Mouse (Mus musculus) left cerebral cortex, postnatal 36 days (tissue): Measurements from ENCODE around the gene Neurl1a. TPM values are rescaled to one million over a fixed set of nuclear protein-coding genes. Genes with fewer than 3 reads are reported as not detected.
A peak's percentile ranks its signal among the peaks of the same experiment; 100 is the strongest.
"Not testable (repeated sequence)": the region's sequence is repeated elsewhere in the genome, so short reads cannot be mapped to it uniquely, and the experiment has no call there.

Source experiments
- DNase-seq, 2 experiments: peaks; one replicate each; pipeline ENCODE4 v3.0.0; 2021 to 2022; ENCODE audit warnings: low spot score in 2 of 2, mixed read lengths in 1 of 2
- intact Hi-C: fragments of 180-260 bp; cut with DNase I; formaldehyde crosslinking; loops from one replicate; pipeline ENCODE4 v1.15.1; 2025
- total RNA-seq, 2 experiments: library from RNA; stranded (reverse); gene quantifications; 2 replicates each; pipeline ENCODE4 v1.2.3; 2021

Gene Neurl1a
- 100 to 1,000 TPM; 201 to 207 TPM for total RNA-seq

DNA sequence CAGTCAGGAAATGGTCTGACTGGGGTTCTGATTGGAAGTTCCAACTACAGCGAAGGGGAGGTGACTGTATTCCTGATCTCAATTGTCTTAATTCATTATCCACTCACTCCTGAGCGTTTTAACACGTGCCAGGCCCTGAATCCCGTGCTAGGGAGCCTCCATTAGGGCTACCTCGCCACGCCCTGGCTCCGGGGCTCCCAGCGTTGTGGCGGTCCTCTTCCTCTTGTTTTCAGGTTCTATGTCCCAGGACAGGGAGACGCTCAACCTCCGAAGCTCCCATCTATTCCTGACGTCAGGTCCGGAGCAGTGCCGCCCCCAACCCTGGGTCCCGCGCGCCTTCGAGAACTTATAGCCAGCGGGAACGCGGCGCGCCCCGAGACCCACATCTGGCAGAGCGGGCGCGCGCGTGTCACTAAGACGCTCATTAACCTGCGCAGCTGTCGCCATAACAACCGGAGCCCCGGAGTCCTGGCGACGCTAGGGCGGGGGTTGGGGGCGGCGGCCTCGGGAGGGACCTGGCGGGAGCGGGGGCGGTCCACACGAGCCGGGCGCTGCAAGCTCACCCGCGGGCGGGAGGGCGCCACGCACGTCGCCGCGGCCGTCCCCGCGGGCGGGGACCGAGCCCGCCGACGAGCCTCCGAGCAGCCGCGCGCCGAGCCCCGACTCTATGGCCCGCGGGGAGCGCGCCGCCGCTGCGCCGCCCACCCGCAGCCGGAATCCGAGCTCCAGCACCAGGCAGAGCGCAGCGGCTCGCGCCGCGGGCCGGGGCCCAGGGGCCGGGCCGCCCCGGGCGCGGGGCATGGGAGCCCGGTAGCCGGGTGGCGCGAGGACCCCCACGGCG, at the start of gene Neurl1a:
Gene Neurl1a, plus strand, starts transcription at position 390 of the 841 bp plus-strand sequence.
- intact Hi-C loops = loop anchor here (2.0 to 5.0 kb wide), 2 partner anchors 44 to 80 kb away; no protein-coding TSS in a partner anchor
- peak; percentile 73 to 78 for DNase-seq

DNA sequence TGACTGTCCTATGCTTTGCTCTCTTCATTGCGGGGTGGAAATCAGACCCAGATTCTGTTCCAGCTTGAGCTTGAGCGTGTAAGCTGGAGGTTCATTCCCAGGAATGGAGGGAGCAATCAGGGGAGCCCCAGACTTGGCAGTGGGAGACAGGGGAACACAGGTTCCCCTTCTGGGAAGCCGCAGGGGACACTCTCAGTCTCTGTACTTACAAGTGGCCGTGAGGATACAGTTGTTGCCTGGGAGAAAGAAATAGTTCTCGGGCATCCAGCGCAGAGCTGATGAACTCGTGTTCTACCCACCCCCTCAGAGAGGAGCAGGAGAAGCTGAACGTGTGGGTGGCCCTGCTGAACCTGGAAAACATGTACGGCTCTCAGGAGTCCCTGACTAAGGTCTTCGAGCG, 49.8 kb upstream of the Neurl1a start:
- intact Hi-C loops = no loop called here
- no peak for DNase-seq

DNA sequence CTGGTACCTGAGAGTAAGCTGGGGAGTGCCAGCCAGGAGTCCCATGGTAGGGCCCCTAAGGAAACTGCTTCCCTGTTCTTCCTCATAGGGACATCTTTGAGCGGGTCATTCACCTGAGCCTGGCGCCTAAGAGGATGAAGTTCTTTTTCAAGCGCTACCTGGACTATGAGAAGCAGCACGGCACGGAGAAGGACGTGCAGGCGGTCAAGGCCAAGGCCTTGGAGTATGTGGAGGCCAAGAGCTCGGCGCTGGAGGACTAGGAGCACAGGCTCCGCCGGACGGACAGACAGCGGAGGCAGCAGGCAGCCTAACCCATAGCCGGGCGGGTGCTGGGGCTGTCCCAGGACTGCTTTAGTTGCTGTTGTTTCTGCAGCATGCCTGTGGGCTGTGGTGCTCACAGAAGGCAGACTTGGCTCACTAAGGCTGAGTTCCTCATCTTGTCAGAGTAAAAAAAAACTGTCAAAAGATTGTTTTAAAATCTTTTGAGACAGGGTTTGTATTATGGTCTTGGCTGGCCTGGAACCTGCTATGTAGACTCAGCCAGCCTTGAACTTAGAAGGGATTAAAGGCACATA, 48.0 kb upstream of the Neurl1a start:
- DNase-seq = no peak
- intact Hi-C loops = no loop called here

DNA sequence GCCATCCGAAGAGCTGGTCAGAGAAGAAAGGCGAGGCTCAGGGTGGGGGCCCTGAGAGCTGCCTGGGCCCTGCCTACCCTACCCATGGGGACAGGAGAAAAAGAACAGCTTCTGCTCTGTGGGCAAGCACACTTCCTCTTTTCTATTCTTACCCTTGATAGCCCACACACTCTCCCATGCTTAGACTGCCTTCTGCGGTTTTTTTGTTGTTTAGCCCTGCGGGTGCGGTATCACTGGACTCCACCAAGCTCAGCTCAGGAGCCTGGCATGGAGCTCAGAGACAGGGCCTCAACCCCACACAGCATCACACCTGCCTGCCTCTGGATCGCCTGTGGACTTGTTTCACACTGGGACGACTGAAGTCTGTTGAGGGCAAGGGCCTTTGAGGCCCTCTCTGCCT, 45.5 kb upstream of the Neurl1a start:
- intact Hi-C loops = no loop called here
- DNase-seq = peak in 1 of 2 experiments; percentile 54

DNA sequence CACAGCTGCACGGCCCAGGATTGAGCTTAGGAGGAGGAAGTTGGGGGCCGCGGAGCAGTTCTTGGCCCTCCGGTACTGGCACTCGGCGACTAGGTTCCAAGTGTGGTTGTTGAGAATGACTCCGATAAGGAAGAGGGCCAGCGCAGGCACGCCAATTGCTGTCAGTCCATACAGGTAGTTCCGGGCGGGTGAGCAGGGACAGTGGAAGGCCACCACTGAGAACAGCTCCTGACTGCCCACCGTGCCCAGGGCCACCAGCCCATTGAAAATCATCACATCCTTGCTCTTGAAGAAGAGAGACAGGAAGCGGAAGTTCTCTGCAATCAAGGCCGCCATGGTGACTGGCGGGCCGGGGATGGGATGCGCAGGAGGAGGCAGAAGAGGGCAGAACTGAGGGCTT, 43.1 kb upstream of the Neurl1a start:
- no peak for DNase-seq
- intact Hi-C loops = no loop called here

DNA sequence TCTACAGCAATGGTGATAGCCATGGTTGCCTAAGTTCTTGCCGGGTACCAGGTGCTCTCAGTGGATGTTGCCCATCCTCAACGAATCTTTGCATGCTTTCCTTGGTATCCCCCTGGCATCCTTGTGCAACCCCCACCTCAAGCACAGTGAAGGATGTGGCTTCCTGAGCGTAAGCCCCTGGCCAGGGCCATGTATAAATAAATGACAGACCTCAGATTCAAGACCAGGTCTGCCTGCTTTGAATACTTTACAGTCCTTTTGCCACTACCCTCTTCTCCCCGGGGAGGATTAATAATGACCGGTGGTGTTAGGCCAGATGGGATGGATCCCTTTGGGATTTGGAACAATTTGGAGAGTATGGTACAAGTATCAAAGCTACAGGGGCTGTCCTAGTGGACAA, 42.5 kb upstream of the Neurl1a start:
- intact Hi-C loops = loop anchor here (2.0 kb wide), 1 partner anchor 25 kb away; no protein-coding TSS in a partner anchor
- no peak for DNase-seq

DNA sequence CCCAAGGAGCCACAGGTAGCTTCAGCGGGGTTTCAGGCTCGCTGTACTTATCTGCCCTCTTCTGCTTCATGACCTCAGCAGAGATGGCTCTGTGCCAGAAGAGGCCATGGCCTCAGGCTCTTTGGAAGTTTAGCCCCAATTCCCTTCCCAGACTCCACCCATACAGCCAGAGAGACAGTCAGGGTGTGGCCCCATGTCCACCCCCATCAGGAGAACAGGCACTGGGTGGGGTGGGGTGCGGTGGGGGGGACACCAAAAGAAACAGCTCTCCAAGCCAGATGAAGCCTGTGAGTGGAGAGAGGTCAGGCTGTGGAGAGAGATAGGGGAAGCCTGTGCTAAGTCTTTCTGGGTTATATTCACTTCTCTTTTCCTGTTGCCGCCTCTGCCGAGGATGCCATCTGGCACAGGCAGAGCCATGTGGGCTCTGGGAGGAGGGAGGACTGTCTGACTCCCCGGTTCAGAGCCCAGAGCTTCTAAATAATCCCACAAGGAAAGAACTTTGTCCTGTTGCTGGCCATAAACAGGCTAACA, 41.5 kb upstream of the Neurl1a start:
- DNase-seq = peak; percentile 49 to 70
- intact Hi-C loops = loop anchor here (2.0 kb wide), 1 partner anchor 24 kb away; no protein-coding TSS in a partner anchor

DNA sequence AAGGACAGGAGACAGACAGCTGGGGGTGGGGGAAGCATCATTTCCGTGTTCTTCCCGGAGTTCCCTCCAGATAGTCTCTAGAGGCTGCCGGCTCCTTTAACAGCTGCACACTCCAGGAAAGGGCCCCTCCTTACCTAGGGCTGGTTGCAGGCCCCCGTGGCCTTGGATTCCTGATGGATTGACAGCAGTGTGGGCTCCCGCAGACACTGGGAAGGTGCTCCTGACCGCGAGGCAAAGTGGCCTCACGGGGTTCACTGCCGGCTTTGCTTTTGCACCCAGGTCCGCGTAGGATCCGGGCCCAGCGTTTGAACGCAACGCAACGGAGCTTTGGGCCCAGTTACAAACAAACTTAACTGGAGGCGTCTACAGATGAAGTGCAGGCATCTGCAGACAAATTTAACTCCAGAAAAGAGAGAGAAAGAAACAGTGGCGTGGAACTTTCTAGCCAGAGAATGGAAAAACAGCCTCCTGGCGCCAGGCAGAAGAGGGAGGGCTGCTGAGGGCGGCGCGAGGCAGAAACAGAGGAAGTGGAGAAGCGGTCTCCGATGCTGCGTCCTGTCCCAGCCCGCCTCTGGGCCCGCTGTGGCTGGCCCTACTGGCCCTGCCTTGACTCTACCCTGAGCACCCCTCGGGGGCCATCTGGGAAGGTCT, 40.7 kb upstream of the Neurl1a start, which contains the start of gene Calhm2:
Gene Calhm2, minus strand, starts transcription at position 524 of the 651 bp plus-strand sequence.
- intact Hi-C loops = loop anchor here (2.0 kb wide), 1 partner anchor 23 kb away; no protein-coding TSS in a partner anchor
- DNase-seq = peak; percentile 70 to 72

DNA sequence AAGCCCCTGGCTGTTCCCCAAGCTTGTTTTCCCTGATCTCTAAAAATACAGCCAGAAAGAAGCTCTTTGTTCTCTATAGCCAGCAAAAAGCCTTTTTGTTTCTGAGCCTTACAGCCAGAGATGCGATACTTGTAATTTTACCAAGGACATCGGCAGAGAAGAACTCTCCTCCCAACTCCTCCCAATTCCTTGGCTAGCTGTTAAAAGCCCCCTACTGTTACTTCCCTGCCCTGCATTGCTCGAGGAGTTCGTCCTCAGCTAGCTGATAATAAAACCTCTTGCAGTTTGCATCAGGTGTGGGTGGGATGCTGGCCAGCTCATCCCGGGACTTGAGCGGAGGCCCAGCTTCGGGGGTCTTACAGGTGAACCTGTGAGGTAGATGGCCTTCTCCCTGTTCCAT, 39.0 kb upstream of the Neurl1a start:
- intact Hi-C loops = not testable (repeated sequence)

DNA sequence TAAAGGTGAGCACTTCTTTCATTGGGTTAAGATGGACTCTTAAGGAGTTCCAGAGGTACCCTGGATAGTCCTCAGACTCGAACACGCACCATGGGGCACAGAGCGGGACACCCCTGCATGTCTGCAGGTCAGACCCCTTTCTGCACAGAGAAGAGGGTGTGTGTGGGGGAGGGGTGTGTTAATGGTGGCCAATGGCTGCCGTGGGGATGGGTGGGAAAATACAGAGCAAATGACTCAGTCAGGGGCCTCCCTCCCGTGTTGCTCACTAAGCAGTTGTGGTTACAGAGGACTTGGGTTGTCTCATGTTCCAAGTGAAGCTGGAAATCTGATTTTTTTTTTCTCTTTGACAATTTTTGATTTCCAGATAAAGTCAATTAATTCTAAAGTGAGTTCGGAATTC, 36.2 kb upstream of the Neurl1a start:
- intact Hi-C loops = no loop called here
- DNase-seq = no peak

More for the DNA sequence above, 39.0 kb upstream of the Neurl1a start:
- not testable (repeated sequence) for DNase-seq

DNA sequence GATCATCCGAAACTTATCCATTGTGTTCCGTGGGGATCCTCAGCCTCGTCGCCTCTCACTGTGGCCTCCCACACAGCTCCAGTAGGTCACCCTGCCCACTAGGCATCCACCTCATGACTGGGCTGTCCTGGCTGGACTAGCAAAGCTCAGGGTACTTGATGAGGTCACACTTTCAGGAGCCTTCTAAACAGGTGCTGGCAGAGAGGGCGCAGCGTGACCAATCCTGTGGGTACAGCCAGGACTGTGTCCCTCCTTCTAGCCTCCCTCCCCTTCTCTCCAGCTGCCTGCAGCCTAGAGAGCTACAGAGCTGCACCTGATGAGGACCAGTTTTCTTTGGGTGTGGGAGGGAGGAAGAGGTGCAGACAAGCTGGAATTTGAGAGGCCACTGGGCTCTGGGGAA, 34.5 kb upstream of the Neurl1a start, which contains the start of gene Calhm1:
Gene Calhm1, minus strand, starts transcription at position 101 of the 400 bp plus-strand sequence.
- DNase-seq = no peak
- intact Hi-C loops = no loop called here

DNA sequence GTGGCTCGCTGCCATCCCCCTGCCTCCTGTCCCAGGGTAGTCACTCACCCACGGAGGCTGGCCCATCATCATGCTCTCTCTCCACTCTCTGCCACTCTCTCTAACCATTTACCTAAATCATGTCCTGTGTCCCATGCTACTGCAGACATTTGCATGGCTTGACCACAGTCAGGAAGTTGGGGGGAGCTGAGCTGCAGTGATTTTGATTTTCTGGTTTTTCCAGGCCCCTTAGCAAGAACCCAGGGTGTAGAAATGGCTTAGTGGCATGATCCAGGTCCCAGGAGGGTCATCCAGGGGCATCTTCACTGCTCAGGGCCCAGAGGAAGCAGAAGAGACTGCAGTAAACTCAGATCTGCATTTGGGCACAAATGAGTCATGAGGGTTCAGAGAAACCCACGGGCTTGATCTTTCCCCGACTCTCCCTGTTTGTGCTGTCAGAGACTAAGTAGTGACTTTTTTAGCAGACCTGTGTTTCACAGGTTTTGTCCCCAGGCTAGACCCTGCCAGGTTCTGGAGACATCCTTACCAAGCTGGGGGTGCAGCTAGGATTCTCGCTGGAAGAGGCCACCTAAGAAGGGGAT, 30.3 kb upstream of the Neurl1a start:
- intact Hi-C loops = no loop called here
- DNase-seq = no peak

DNA sequence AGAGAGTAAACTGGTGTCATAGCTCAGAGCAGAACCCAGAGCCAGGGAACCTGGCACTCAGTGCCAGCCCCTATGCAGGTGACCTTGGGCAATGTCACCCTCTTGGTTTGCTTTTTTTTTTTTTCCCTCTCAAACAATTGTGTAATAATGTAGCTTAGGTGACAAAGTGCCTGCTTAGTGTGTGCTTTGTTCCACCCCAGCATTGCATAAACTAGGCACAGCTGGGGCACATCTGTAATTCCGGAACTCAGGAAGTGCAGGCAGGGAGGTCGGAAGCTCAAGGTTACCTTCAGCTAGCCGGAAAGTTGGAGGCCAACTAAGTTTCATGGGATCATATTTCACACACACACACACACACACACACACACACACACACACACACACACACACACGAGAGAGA, 28.8 kb upstream of the Neurl1a start:
- intact Hi-C loops = no loop called here
- DNase-seq = no peak

DNA sequence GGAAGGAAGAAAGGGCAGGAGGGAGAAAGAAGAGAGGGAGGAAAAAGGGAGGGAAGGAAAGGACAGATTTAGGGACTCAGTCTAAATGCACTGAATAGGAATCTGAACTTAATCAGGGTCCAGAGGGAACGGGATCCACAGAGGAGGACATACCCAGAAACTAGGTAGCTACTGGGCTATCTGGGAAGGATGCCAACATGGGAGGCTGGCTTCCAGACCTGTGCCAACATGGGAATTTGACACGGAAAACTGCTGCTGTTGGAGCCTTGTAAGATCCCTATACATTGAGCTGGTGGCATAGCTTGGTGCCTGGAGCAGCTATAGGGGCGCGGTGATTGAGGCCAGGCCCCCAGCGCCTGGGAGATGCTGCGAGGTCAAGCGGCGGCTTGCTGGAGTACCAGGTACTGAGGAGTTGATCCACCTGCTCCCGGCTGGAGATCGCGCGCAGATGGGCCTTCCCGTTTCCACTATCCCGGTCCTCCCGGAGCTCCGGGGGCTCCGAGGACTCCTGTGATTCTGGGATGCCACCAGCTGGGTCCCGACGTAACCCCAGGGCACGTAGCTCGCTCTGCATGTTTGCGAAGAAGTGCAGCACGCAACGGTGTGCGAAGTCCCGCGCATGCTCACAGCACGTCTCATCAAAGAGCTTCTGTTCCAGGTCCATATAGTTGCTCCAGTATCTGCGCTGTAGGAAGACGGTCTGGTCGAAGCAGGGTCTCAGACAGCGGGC, 27.1 kb upstream of the Neurl1a start:
- DNase-seq = peak; percentile 37 to 45
- intact Hi-C loops = no loop called here

DNA sequence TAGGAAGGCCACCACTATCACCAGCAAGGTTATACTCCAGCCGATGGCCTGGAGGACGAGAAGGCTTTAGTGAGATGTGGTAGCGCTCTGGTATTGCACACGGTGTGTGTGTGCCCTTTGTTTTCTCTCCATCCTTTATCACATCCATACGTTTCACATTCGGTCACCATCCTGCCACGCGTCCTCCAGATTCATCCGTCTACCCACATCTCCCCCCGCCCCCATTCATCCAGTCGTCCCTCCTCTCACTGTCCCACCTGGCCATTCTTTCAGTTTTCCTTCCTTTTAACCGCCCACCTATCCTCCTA, 26.6 kb upstream of the Neurl1a start:
- intact Hi-C loops = no loop called here
- DNase-seq = no peak

DNA sequence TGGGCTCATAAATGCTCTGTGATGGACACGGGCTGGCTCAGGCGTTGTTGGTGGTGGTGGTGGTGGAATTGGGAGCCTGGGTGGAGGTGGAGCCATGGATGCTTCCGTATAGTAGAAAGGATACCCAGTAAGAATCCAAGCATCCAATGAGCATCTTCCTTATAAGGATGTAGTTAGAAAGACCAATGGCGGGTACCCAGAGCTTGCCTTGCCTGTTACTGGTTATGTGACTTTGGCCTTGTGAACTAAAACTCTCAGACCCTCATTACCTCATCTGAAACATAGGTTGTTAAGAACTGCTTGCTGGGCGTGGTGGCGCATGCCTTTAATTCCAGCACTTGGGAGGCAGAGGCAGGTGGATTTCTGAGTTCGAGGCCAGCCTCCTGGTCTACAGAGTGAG, 24.9 kb upstream of the Neurl1a start:
- no peak for DNase-seq
- intact Hi-C loops = no loop called here

DNA sequence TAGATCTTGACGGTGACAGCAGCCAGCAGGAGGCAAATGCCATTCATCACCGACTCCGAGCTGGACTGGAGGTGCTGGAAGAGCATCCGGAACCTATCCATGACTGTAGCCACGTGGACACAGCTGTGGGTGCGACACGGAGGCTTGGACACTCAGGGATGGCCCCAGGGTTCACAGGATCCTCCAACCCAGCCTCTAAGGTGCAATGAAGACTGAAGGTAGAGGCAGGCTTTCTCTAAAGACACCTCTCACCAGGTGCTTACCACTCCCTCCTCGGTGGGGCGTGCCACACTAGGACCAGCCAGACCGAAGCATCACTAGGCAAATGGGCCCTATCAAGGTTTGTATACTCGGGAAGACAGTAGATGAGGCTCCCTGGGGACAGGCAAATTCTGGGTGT, 21.0 kb upstream of the Neurl1a start, which contains the start of gene Calhm3:
Gene Calhm3, minus strand, starts transcription at position 101 of the 400 bp plus-strand sequence.
- no peak for DNase-seq
- intact Hi-C loops = no loop called here

DNA sequence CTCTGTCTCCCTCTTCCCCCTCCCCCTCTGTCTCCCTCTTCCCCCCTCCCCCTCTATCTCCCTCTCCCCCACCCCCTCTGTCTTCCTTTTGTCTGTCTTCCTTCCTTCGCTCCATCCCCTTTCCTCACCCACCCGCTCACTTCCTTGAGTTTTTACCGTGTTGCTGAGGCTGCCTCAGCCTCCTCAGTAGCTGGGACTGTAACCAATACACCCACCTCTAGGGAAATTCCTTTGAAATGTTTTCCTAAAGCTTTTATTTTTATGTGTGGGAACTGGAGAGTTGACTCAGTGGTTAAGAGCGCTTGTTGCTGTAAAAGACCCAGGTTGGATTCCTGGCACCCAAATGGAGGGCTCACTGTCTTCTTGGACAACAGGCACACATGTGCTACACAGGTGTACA, 17.0 kb upstream of the Neurl1a start:
- DNase-seq = no peak
- intact Hi-C loops = loop anchor here (2.0 kb wide), 1 partner anchor 25 kb away; no protein-coding TSS in a partner anchor

DNA sequence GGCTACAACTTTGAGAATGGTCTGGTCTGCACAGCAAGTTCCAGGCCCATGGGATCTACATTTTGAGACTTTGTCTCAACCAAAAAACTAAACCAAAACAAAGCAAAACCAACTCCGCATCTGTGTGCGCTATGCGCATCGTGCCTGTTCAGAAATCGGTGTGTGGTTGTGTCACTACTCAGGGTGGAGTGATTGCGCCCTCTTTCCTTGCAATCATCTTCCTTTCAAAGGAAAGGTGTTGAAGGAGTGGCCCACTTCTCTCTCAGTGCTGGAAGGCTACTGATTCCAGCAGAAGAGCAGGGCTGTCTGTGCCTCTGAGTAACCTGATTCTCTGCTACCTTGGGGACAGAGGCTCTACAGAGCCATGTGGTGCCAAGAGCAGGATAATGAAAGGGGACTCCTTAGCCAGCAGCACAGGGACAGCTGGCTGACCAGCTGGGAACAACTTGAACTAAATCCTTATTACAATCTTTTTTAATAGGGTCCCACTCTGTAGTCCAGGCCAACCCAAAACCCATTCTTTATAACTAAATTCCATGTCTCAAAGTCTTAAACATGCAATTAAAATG, 15.4 kb upstream of the Neurl1a start:
- DNase-seq = no peak
- intact Hi-C loops = no loop called here
